Mouse (Mus musculus) layer of hippocampus, adult 11-12 months (tissue): ENCODE data around the gene Ap4s1.

Source experiments
- DNase-seq: peaks from one replicate; pipeline ENCODE4 v3.0.0; 2022; ENCODE audit warnings: low spot score

Ap4s1 gene

DNA sequence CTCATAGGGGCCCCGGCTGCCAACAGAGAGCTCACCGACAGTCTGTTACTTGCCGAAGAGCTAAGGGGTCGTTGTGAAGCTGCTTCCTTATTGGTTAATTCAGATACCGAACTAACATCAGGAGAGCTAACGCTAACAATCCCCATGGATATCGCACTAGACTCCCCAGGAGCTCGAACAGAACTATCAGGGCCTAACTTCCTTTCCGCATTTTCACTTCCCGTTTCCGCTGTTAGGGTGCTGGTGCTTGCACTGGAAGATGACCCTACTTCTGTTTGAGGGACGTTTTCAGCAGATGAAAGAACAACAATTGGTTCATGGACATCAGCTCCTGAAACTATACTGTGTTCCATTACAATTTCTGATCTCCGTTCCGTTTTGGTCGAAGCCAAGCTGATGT, 77.9 kb downstream of the Ap4s1 start:
- no peak for DNase-seq

DNA sequence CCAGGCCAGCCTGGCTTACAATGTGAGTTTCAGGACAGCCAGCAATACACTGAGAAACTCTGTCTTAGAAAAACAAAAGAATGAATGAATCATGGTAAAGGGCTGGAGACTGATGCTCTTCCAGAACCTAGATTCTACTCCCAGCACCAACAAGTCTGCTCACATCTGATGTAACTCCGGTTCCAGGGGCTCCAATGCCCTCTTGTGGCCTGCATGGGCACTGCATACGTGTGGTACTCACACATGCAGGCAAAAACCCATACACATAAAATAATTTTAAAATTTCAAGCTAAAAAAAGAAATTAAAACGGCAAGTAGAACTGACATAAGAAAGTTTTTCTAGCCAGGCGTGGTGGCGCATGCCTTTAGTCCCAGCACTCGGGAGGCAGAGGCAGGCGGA, 94.0 kb downstream of the Ap4s1 start:
- no peak for DNase-seq
